Mouse (Mus musculus): ENCODE measurements around the gene C1d.
"Not testable (repeated sequence)": the region's sequence is repeated elsewhere in the genome, so short reads cannot be mapped to it uniquely, and the experiment has no call there.

Gene C1d

GRCm38 (mm10) chr11:17257443-17257842 lies at the start of gene C1d:
Gene C1d (plus strand): TSS chr11:17257579.
- DNase-seq (ENCODE audit: low spot score in 2 of 2), result peak; percentile 89 to 93

- peak; percentile 96 for DNase-seq (ENCODE audit: low spot score in 2 of 2)
These were observed 45.9 kb upstream of the C1d start, which contains the start of gene Pno1 for GRCm38 (mm10) chr11:17211258-17212140. Gene Pno1 (minus strand): TSS chr11:17211568.

DNA sequence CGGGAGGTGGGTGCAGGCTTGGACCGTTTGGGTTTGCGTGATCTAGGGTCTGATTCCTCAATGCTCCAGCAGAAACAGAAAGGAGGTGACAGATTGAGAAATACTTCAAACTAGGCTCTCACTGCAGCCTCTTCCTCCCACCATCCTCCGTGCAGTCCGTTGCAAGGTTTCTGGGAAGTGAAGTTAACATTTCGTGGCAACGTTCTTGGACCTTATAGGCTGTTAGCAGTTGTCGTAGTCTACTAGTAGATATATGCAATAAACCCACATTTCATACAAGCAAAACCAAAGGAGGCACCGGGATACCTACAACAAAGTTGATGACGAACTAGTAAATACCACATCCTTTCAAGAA lies 45.3 kb upstream of the C1d start:
- DNase-seq (ENCODE audit: low spot score in 2 of 2), result no peak

DNA sequence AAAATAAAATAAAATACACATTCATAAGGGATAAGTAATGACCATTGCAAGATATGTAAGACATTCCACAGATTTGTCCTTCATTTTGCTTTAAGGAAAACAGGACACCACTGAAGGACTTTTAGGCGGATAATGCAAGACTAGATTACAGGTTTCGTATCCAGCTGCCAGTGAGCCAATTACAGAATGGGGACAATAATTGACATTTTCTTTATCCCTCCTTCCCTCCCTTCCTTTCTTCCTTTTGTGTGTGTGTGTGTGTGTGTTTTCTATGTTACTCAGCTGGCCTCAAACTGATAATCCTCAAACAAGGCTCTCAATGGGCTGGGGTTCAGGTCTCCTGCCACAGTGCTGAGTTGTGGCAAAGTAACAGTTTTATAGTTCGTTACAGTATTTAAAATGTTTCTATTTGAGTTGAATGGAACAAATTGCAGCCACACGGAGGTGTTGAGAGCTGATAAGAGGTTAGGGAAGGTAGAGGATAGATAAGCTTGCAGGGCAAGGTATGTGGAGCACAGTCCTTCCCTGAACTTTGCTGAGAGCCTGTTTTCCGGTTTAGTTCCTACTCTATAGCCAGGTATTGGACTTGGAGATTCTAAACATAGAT lies 44.4 kb upstream of the C1d start:
- DNase-seq (ENCODE audit: low spot score in 2 of 2), result no peak

DNA sequence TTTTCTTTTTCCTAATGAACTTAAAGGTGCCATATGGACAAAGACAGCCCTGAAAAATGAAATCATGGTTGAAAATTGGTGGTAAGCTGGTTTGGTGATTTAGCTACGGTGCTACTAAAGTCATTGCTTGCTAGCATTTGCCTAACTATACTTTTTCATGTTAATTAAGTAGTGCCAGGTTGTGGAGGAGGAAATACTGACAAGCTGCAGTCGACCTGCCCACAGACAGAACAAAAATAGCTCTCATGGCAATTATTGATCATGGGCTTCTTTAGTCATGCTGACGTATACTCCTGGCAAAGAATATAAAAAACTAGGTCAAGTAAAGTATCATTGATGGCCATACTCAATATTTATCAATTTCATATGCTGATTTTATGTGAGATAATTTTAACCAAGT lies 41.9 kb upstream of the C1d start:
- no peak for DNase-seq (ENCODE audit: low spot score in 2 of 2)

DNA sequence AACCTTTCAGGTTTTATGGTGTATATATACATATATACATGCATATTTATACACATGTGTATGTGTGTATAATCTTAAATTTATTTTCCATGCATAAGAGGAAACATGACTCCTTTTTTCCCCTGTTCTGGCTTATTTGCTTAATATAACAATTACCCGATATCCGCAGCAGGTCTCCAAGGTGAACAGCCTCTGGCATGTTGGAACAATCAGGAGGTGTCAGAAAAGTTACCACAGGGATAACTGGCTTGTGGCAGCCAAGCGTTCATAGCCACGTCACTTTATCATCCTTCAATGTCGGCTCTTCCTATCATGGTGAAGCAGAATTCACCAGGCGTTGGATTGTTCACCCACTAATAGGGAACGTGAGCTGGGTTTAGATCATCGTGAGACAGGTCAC lies 36.3 kb upstream of the C1d start:
- no peak for DNase-seq (ENCODE audit: low spot score in 2 of 2)

- DNase-seq (ENCODE audit: low spot score in 2 of 2), result no peak
These were observed 24.6 kb upstream of the C1d start for GRCm38 (mm10) chr11:17232792-17233191.

GRCm38 (mm10) chr11:17236449-17237037 lies 20.8 kb upstream of the C1d start:
- DNase-seq (ENCODE audit: low spot score in 2 of 2), result no peak

- not testable (repeated sequence) for DNase-seq (ENCODE audit: low spot score in 2 of 2)
These were observed 18.8 kb upstream of the C1d start for GRCm38 (mm10) chr11:17238598-17238997.

DNA sequence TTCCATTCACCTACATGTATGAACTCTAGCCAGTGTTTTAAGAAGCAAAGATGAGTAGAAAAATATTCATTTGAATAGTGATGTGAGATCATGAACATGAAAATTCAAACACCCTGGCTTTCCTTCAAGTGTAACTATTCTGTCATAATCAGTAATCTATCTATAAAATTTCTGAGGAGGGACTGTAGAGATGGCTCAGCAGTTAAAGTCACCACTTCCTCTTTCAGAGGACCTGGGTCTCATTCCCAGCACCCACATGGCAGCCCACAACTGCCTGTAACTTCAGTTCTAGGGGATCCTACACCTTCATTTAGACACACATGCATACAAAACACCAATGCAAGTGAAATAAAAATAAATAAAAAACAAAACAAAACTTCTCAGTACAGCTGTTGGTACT lies 8.7 kb upstream of the C1d start:
- no peak for DNase-seq (ENCODE audit: low spot score in 2 of 2)

- DNase-seq (ENCODE audit: low spot score in 2 of 2), result no peak
These were observed 490 bp upstream of the C1d start for GRCm38 (mm10) chr11:17256813-17257365.

DNA sequence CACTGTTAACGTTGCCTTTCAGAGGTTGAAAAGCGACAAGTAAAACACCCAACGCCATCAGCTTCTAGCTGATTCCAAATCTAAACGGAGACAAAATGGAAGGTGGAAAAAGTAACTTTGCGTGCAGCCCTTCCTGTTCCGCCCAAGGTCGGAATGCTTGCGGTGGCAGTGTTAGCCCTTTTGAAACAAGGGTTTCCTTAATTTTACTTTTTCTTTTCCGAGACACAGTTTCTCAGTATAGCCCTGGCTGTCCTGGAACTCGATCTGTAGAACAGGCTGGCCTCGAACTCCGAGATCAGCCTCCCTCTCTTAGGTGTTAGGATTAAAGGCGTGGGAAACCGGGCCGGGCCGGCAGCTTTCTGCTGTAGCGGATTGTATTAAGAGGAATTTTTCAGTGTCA lies 482 bp downstream of the C1d start:
- DNase-seq (ENCODE audit: low spot score in 2 of 2), result no peak

- no peak for DNase-seq (ENCODE audit: low spot score in 2 of 2)
These were observed 9.8 kb downstream of the C1d start for GRCm38 (mm10) chr11:17267176-17267575.

- no peak for DNase-seq (ENCODE audit: low spot score in 2 of 2)
These were observed 11.4 kb downstream of the C1d start for GRCm38 (mm10) chr11:17268801-17269200.

DNA sequence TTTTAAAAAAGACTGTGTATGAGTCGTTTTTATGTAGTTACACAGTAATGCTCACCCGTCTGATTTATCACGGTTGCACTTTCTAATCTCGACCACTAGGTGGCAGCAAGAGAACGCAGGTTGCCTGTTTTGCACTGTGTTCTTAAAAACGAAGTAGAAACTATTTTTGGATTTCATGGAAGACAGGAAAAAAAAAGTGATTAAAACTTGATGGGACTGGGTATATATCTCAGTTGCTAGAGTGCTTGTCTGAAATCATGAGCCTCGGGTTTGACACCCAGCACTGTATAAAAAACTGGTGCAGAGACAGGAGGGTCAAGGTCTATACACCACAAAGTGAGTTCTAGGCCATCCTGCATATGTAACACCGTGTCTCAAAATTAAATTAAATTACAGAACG lies 22.6 kb downstream of the C1d start:
- peak; percentile 9 to 18 for DNase-seq (ENCODE audit: low spot score in 2 of 2)

- peak in 1 of 2 experiments; percentile 18 for DNase-seq (ENCODE audit: low spot score in 2 of 2)
These were observed 26.7 kb downstream of the C1d start for GRCm38 (mm10) chr11:17284055-17284454.

- DNase-seq (ENCODE audit: low spot score in 2 of 2), result no peak
These were observed 31.5 kb downstream of the C1d start for GRCm38 (mm10) chr11:17288884-17289283.

DNA sequence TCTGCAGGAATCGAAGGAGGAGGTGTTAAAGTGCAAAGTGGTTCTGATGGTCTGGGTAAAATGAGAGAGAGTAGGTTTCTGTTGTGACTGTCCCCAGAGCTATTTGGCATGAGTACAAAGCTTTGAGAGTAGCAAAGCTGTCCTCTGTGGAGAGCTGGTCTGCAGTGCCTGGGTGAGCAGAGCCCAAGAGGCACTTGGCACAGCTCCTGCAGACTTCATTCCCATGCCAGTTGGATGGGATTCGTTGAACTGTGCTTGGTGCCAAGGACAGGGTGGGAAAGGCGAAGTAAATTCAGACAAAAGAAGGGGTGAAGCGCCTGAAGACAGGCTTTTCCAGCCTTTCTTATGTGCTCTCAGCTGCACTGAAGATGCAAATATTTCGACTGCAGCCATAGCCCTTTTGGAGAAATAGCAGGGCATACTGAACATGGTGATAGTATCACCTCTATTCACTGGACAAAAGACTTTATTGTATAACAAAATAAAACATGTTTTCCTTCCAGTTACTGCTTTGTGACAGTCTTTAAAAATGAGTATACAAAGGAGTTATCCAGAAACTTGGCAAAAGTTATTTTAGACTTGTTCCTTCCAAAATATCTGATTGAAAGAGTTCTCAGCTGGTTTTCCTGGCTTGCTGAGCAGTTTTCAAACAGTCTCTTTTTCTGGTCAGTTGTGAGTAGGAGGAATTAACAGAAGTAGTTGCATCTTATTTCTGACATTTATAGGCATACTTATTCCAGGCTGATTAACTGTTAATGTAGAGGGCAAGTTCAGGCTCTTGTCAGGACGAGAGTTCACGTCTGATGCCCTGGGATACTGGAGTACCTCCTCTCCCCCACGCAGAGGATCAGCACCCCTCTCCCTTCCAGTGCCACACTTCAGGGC lies 48.9 kb downstream of the C1d start:
- no peak for DNase-seq (ENCODE audit: low spot score in 2 of 2)

DNA sequence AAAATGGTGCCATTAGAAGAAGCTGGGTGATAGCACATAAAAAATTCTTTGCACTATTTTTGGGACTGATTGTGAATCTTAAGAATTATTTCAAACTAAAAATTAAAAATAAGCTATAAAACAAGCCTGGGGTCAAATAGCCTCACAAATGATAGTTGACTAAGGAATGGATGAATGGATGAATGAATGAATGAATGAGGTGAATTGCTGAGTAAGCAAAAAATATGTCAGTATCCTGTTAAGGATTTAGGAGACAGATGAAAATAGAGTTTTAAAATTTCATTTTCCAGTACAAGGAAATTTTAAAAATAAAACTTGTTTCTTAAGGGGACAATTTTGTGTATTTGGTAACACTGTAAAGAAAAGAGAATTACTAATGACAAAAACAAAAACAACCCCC lies 50.1 kb downstream of the C1d start:
- DNase-seq (ENCODE audit: low spot score in 2 of 2), result no peak

Data from natural killer cell, adult 2 months (primary cell).